Mouse (Mus musculus) bone marrow macrophage, adult 2 months (primary cell): ENCODE measurements around the gene Baiap2. TPM values are rescaled to one million over a fixed set of nuclear protein-coding genes. Genes with fewer than 3 reads are reported as not detected.

ENCODE experiments used
- H3K27ac ChIP-seq: 2 replicates; pipeline ENCODE4 v1.5.1; 2012; ENCODE audit warnings: low read depth, low read length; ENCODE audit not compliant: insufficient read depth
- H3K4me1 ChIP-seq: 2 replicates; pipeline ENCODE4 v1.6.1; 2012; ENCODE audit warnings: low read length; ENCODE audit not compliant: control insufficient read depth, insufficient read depth
- H3K4me3 ChIP-seq: 2 replicates; pipeline ENCODE4 v1.5.1; 2012; ENCODE audit warnings: mild to moderate bottlenecking, low read length, moderate library complexity; ENCODE audit not compliant: insufficient read depth
- CTCF ChIP-seq: IDR thresholded peaks from 2 replicates; pipeline ENCODE4 v1.5.1; 2012; ENCODE audit warnings: low read depth, mild to moderate bottlenecking, low read length, moderate library complexity
- POLR2A ChIP-seq: IDR thresholded peaks from 2 replicates; pipeline ENCODE4 v1.6.1; 2012; ENCODE audit warnings: mild to moderate bottlenecking, low read depth, low read length, borderline replicate concordance
- polyA plus RNA-seq: library from polyadenylated mRNA; stranded (reverse); fragments of >200 nt; gene quantifications from 2 replicates; pipeline ENCODE4 v1.2.4, GENCODE M21; 2012; ENCODE audit not compliant: missing spikeins, insufficient read depth, insufficient read length

Baiap2 gene
- polyA plus RNA-seq, 1 experiment: 41.8 TPM

DNA sequence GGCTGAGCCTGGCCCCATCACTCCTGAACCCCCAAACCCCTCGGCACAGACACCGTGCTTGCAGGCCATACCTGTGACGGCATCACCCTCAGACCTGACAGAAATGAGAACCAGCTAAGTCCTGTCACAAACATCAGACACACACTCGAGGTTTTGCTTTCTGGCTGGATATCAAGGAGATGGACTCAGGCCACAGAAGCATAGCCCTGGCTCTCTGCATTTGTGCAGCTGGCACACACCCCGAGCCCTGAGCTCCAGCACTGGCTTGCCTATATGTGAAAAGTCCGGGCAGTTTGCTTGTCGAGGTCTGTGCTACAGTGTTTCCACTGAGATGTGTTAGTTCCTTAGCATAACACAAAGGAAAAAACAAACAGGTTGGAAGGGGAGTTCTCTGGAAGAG lies 34.9 kb upstream of the Baiap2 start:
- Histone ChIP-seq H3K4me3 (no peak overlapping the region), H3K27ac (no peak overlapping the region), H3K4me1 (peaks cover under 1% of the 10 kb centered on the region)
- no peak for TF ChIP-seq CTCF
- TF ChIP-seq POLR2A: no peak

DNA sequence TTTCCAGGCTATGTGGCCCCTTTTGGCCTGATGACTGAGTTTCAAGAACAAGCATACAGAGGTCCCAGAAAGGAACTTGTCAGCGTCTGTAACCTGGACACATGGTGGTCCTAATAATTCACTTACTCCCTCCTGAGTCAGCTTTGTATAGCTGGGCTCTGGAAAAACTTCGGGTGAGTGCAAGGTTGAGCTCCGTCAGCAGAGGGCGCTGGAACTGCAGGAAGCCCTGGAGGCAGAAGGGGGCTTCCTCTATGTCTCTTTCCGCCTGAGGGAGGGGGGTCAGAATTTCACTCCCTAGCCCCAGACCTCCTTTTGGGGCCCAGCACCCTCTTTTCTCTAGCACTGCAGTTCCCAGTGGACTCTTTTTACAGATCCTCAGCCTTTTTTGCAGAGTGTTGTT lies 33.1 kb upstream of the Baiap2 start:
- TF ChIP-seq POLR2A (peak; percentile 40; the same call in 1 of the 2 replicates), CTCF (peak; percentile 99)
- H3K4me1 ChIP-seq: peaks cover 7% of the 10 kb centered on the region
- H3K4me3 ChIP-seq: no peak overlapping the region

DNA sequence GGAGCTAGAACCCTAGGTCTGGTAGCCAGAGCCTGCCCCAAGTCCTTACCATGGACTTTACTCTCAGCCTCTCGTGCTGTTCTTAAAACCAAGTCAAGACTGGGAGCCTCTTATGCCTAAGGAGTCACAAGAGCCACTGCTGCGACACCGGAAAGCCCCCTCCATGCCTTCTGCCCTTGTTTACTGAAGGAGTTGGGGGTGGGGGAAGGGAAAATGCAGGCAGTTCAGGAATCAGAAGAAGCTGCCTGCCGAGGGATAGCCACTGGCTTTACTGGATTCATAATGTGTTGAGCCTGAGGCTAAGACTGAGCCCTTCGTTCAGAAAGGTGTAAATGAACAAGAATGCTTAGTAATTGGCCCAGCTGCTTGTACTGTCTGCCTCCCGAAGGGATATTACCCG lies 29.7 kb upstream of the Baiap2 start:
- H3K4me1 ChIP-seq: peaks cover 28% of the 10 kb centered on the region
- peak overlapping the region; percentile 93 for H3K4me3 ChIP-seq
- no peak overlapping the region for H3K27ac ChIP-seq
- TF ChIP-seq POLR2A (no peak), CTCF (no peak)

More for the DNA sequence above, 33.1 kb upstream of the Baiap2 start:
- no peak overlapping the region for H3K27ac ChIP-seq

DNA sequence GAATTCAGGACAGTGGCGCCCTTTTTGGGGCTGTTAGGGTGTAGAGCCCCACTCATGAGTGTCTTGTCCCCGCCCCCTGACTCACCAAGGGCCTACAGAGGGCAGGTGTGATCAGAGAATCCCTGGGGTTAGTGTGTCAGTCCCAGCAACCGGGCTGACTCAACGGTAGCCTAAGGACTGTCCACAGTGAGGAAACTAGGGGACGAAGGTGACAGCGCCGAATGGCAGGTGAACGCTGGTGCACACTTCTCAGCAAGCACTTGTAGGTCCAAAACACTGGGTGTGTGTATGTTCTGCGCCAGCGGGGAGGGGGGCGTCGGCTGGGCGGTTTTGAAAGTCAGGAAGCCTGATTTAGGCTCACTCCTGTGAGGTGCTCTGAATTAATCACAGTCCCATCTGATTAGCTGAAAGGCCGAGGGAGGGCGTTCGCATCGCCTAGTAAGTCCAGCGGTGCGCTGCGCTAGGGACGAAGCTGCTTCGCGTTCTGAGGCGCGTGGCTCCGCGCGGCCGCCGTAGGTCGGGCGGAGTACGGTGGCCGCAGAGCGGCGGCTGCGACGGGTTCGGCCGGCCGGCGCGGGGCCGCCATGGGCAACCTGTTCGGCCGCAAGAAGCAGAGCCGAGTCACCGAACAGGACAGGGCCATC lies 29.1 kb upstream of the Baiap2 start, which contains the start of gene Chmp6:
Chmp6 (plus strand) TSS at position 151 of the 644 bp plus-strand sequence.
- Histone ChIP-seq H3K4me3 (peak within 1 kb of the TSS; percentile 93), H3K4me1 (peaks cover 28% of the 10 kb centered on the region), H3K27ac (peak within 1 kb of the TSS; percentile 58)
- TF ChIP-seq POLR2A (no peak), CTCF (no peak)

DNA sequence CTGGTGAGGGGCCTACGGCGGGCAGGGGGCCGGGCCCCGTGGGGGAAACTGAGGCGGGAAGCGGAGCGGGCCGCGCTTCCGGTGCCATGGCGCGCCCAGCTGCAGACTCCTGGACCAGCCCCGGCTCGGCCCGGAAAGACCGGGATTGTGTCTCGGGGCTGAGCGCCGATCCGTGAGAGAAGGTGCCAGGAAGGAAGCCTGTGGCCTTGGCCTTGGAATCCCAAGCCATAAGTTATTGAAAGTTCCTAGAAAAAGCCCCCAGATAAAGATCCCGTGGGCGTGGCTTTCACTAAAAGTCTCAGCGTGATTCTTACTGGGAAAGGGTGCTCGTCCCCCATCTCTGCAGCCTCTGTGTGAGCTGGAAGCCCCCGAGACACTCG lies 28.6 kb upstream of the Baiap2 start:
- Histone ChIP-seq H3K4me1 (peaks cover 28% of the 10 kb centered on the region), H3K27ac (peak overlapping the region; percentile 58), H3K4me3 (peak overlapping the region; percentile 93)
- TF ChIP-seq CTCF (no peak), POLR2A (no peak)

DNA sequence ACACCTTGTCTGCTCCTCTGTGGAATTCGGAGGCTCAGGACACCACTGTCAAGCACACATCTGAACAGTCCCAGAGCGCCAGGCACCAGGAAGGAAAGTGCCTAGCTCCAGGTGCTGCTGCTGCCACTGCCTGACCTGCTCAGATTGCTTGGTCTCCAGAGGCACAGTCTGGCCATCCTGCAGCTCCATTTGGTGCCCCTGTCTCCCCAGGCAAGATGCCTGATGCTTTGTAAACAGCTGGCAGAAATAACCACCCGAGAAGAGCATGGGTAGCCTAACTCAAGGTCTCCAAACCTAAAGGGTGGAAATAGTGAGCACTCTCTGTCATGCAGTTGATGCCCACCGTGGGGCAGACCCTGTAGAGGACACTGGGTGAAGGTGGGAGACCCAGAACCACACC lies 28.2 kb upstream of the Baiap2 start:
- Histone ChIP-seq H3K4me3 (peak overlapping the region; percentile 93), H3K4me1 (peaks cover 28% of the 10 kb centered on the region), H3K27ac (peak overlapping the region; percentile 58; the same call in 1 of the 2 replicates)
- TF ChIP-seq POLR2A (no peak), CTCF (no peak)

DNA sequence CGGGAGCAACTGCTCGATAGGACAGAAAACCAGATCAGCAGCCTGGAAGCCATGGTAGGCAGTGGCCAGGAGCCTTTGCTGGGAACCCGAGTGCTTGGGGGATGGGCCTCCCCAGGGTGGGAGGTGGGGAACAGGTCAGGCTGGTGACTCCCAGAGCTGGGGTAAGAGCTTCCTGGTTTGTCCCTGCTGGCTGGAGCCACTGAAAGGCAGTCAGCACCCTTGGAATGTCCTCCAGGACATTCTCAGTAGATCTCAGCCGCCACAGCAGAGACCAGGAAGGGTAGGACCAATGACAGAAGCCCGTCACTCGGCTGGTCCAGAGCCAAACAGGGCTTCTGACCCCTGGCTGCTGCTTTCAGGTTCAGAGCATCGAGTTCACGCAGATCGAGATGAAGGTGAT lies 26.9 kb upstream of the Baiap2 start:
- Histone ChIP-seq H3K4me1 (peaks cover 28% of the 10 kb centered on the region), H3K27ac (no peak overlapping the region), H3K4me3 (no peak overlapping the region)
- TF ChIP-seq CTCF (no peak), POLR2A (no peak)

DNA sequence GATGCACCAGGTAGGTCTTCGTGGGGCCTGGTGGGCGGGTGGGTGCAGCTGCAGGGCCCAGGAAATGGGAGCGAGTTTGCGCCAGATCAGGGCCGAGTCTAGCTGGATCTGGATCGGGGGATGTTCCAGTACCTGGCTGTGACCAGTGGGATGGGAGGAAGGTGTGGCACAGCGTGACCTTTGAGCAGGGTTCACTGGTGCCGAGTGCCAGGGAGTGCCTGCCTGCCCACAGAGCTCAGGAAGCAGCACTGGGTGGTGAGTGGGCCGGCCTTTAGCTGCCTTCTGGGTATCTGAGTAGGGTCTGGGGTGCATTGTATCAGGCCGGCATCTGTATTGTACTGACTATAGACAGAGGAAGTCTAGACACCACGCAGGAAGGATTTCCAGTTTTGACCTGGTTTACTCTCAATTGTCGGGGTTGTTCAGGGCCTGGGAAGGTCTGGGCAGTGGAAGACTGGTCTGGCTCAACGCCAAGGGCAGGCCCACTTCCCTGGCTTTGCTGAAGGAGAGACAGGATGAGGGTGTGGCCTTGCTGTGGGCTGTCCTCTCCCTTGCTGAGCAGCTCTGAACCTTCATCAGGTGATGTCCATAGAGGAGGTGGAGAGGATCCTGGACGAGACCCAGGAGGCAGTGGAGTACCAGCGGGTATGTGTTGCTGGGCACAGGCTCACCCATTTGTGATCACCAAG lies 26.3 kb upstream of the Baiap2 start:
- peaks cover 28% of the 10 kb centered on the region for H3K4me1 ChIP-seq
- TF ChIP-seq CTCF (no peak), POLR2A (no peak)
- no peak overlapping the region for H3K27ac ChIP-seq
- no peak overlapping the region for H3K4me3 ChIP-seq

DNA sequence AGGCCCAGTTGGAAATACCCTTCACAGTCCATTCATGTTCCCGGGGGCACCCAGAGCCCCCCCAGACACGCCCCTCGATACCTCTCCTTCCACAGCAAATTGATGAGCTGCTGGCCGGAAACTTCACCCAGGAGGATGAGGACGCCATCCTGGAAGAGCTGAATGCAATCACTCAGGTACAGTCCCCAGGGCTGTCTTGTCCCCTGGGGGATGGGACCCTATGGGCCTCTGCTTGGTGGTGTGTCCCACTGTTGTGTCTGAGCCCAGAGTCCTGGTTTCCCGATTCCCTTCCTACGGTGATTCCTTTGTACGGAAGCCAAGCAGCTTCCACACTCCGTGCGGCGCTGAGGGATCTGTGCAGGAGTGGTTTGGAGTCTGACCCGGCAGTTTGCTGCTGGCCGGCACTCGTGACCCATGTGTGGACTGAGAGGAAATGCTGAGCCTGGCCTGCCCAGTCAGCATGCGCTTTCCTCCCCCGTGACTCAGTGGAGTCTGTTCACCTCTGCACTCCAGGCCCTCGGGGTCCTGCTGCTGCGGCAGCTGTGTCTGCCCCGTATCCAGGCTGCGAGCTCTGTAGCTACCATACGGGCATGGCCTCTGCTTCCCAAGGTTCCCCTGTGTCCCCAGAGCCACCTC lies 25.6 kb upstream of the Baiap2 start:
- no peak for TF ChIP-seq CTCF
- no peak for TF ChIP-seq POLR2A
- H3K27ac ChIP-seq: no peak overlapping the region
- peaks cover 28% of the 10 kb centered on the region for H3K4me1 ChIP-seq
- no peak overlapping the region for H3K4me3 ChIP-seq

DNA sequence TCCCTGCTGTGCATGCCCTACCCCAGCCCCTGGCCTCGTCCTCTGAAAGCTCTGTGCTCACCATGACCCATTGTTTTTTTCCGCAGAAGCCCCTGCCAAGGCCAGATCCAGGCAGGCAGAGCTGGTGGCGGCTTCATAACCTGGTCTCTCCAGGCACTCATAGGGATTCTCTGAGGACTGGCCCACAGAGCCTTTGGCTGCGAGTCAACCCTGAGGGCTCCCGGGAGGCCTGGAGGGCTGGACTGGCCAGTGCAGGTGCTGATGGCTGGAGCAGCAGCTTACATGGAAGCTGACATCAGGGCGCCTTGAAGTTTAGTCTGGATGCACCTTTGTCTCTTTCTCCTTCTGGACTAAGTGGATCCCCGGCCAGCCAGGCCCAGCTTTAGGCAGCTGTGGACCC lies 24.0 kb upstream of the Baiap2 start:
- H3K4me1 ChIP-seq: peaks cover 21% of the 10 kb centered on the region
- H3K27ac ChIP-seq: no peak overlapping the region
- TF ChIP-seq CTCF: no peak
- no peak for TF ChIP-seq POLR2A
- H3K4me3 ChIP-seq: no peak overlapping the region
